Mouse (Mus musculus) limb, embryonic 15.5 days (tissue): Measurements from ENCODE around the gene Tmem97. TPM values are rescaled to one million over a fixed set of nuclear protein-coding genes. Genes with fewer than 3 reads are reported as not detected.

ENCODE experiments used
- ATAC-seq: fragments of 200-750 bp; cut with Nextera tagmentation; 2 replicates; pipeline ENCODE4 v1.8.0; 2017; ENCODE audit warnings: low read depth, moderate TSS enrichment; ENCODE audit not compliant: insufficient number of reproducible peaks, low FRiP score, low TSS enrichment
- H3K27ac ChIP-seq: fragments of 300-500 bp; sonication (generic); 2 replicates; pipeline ENCODE4 v1.5.1; 2015; ENCODE audit warnings: moderate library complexity, mild to moderate bottlenecking, inconsistent platforms
- H3K27me3 ChIP-seq: fragments of 300-500 bp; sonication (generic); 2 replicates; pipeline ENCODE4 v1.6.1; 2015; ENCODE audit warnings: inconsistent platforms
- H3K36me3 ChIP-seq: fragments of 300-500 bp; sonication (generic); 2 replicates; pipeline ENCODE4 v1.6.1; 2015; ENCODE audit warnings: inconsistent platforms
- H3K4me1 ChIP-seq: fragments of 300-500 bp; sonication (generic); 2 replicates; pipeline ENCODE4 v1.6.1; 2015; ENCODE audit warnings: inconsistent platforms
- H3K4me2 ChIP-seq: fragments of 300-500 bp; sonication (generic); 2 replicates; pipeline ENCODE4 v1.6.1; 2015; ENCODE audit warnings: mild to moderate bottlenecking, inconsistent platforms
- H3K4me3 ChIP-seq: fragments of 300-500 bp; sonication (generic); 2 replicates; pipeline ENCODE4 v1.5.1; 2015; ENCODE audit warnings: mild to moderate bottlenecking, inconsistent platforms
- H3K9ac ChIP-seq: fragments of 300-500 bp; sonication (generic); 2 replicates; pipeline ENCODE4 v1.6.1; 2015; ENCODE audit warnings: inconsistent platforms
- H3K9me3 ChIP-seq: fragments of 300-500 bp; sonication (generic); 2 replicates; pipeline ENCODE4 v1.6.1; 2016; ENCODE audit warnings: inconsistent platforms
- WGBS: fragments of 180-500 bp; shearing (Covaris S2); methylation state at CpG from one replicate; pipeline ENCODE4 v1.1.7; 2015; 5-methylcytosine and 5-hydroxymethylcytosine counted together
- polyA plus RNA-seq: library from polyadenylated mRNA; unstranded; fragments of >200 nt; fragmentation: Nextera tagmentation; extraction: Ambion mirVana; gene quantifications from 2 replicates; pipeline ENCODE4 v1.2.1, GENCODE M21; 2015

The Tmem97 gene
- polyA plus RNA-seq, 1 experiment from 2014 or later: 89.3 TPM

DNA sequence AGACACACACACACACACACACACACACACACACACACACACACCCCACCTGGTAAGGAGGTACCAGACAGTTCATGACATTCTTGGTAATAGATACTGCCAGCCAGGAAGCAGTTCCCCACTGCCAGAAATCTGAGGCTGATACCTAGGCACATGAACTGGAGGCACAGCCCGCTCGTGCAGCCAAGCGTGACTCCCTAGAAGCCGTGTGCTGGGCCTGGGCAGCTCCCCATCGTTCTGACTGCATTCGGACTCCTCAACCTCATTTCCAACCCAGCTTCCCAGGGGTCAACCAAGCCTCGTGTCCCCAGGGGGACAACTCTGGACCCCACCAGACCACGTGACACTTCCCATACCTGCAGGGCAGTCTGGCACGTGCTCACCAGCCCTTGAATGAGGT lies 21.9 kb downstream of the Tmem97 start:
- H3K27ac ChIP-seq: no peak overlapping the region
- no peaks in the 10 kb centered on the region for H3K27me3 ChIP-seq
- 83% methylated on average over 9 of the region's 9 CpGs for WGBS
- peaks cover 83% of the 10 kb centered on the region for H3K36me3 ChIP-seq
- H3K9ac ChIP-seq: no peak overlapping the region
- ATAC-seq: no peak
- no peak overlapping the region for H3K4me2 ChIP-seq
- no peak overlapping the region for H3K4me3 ChIP-seq
- H3K9me3 ChIP-seq: no peaks in the 10 kb centered on the region
- 0 out of 2 replicates have a peak, but pooled peaks cover 7% of the 10 kb centered on the region for H3K4me1 ChIP-seq

DNA sequence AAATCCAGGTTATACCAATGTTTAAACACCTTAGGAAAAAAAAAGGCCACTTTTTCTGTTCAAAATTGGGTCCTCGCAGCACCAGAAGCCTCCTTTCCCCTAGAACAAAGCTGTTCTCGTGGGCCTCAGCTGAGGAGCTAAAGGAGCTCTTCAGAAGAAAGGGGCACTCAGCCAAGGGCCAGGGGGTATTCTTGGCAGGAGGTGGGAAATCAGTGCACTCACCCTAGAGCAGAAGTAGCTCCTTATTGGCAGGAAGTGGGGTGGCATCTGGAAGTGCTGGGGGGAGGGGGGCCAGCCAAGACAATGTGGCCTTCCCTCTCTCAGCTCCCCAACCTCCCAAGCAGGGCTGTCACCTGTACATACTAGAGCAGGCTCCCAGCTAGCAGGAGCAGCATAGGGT lies 25.7 kb downstream of the Tmem97 start:
- 0 out of 2 replicates have a peak, but pooled peaks cover 4% of the 10 kb centered on the region for H3K4me1 ChIP-seq
- no peak for ATAC-seq
- H3K27ac ChIP-seq: no peak overlapping the region
- H3K4me2 ChIP-seq: no peak overlapping the region
- no peak overlapping the region for H3K9ac ChIP-seq
- peaks cover 98% of the 10 kb centered on the region for H3K36me3 ChIP-seq
- no peak overlapping the region for H3K4me3 ChIP-seq
- 76% methylated on average over 2 of the region's 2 CpGs for WGBS
- H3K9me3 ChIP-seq: no peaks in the 10 kb centered on the region
- no peaks in the 10 kb centered on the region for H3K27me3 ChIP-seq

DNA sequence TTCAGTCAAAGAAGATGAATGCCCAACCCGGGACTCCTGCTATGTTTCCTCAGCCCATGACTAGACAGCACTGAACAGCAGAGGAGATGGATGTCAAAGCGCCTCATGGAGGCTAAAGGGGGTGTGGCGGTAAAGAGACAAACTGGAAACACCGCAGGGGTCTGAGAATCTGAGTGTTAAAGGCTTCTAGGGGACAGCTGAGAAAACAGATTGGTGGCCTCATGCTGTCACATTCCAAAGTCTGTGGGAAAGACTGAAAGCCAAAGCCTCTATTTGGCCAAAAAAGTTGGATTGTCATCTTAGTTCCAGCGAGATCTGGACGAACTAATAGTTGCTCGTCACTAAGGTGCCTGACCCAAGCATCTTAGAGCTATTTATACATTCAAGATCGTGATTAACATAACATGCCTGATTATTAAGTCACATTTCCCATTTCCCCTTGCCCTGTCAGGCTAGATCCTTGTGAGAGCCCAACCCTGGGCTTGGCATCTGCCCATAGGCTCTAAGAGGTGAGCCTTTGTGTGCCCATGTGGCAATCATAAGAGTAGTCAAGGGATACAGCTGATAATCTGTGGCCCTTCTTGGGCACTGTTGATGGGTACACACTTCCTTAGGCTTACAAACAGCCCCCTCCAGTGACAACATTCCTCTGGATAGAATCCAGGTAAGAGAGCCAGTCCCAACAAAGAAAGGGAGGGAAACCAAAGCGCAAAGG lies 27.2 kb downstream of the Tmem97 start:
- Histone ChIP-seq H3K4me3 (no peak overlapping the region), H3K27ac (no peak overlapping the region), H3K27me3 (no peaks in the 10 kb centered on the region), H3K9me3 (no peaks in the 10 kb centered on the region), H3K4me1 (0 out of 2 replicates have a peak, but pooled peaks cover 4% of the 10 kb centered on the region), H3K36me3 (peaks cover 100% of the 10 kb centered on the region), H3K4me2 (no peak overlapping the region), H3K9ac (no peak overlapping the region)
- ATAC-seq: no peak
- 86% methylated on average over 9 of the region's 9 CpGs for WGBS

DNA sequence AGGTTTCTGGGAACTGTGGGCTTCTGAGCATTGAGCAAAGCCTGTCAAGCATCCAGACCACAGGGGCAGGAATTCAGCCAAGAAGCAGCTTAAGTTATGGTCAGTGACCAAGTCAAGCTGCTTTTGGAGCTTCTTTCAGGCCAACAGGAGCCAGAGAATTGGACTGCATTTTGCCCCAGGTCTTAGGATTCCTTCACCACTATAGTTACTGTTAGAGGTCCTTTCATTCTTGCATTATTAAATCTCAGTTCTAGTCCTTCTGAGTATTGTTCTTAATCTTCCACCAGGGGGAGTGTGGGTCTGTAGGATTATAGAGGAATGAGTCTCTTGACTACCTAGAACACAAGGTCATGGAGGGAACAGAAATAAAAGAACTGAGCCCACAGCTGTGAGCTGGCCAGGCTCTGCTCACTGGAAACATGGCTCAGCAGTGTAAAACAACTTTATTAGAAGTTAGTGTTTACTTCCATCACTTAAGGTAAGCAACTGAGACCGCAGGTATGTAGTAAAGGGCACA lies 28.0 kb downstream of the Tmem97 start:
- WGBS: 96% methylated on average over 1 of the region's 1 CpGs
- Histone ChIP-seq H3K9me3 (no peaks in the 10 kb centered on the region), H3K4me2 (no peak overlapping the region), H3K4me3 (no peak overlapping the region), H3K27me3 (no peaks in the 10 kb centered on the region), H3K4me1 (0 out of 2 replicates have a peak, but pooled peaks cover 4% of the 10 kb centered on the region), H3K27ac (no peak overlapping the region), H3K36me3 (peaks cover 100% of the 10 kb centered on the region), H3K9ac (no peak overlapping the region)
- no peak for ATAC-seq

DNA sequence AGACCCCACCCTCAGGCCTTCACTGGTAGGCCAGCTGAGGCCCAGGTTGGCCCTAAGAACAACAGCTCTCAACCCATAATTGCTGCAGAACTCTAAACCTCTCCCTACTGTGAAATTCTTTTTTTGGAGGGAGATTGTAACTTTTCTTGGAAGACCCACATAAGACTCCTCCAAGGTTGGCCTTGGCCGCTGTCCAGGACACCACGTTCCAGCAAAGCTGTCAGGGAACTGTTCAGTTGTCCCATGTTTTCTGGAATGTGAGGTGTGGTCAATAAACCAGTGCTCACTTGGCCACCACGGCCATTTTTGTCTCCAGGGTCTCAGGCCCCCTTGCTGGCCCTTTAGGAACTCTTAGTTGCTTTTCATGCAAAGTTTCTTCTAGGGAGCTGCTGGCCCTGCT lies 28.7 kb downstream of the Tmem97 start:
- peaks cover 96% of the 10 kb centered on the region for H3K36me3 ChIP-seq
- 88% methylated on average over 3 of the region's 3 CpGs for WGBS

DNA sequence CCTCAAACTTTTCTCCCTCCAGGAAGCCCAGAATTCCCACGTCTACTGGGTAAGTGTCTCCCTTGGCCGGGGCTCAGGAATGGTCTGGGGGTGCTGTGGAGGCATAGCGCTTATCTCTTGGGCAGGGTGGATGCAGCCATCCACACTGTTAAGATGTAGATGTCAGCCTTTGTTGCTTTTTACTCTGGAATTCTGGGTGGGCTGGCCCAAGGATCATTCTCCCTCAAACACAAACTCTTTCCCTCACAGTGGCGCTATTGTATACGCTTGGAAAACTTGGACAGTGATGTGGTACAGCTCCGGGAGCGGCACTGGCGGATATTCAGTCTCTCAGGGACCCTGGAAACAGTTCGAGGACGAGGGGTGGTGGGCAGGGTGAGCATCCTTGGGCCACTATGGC lies 31.6 kb downstream of the Tmem97 start:
- Histone ChIP-seq H3K4me2 (no peak overlapping the region), H3K27ac (no peak overlapping the region), H3K27me3 (no peaks in the 10 kb centered on the region), H3K9me3 (no peaks in the 10 kb centered on the region), H3K9ac (no peak overlapping the region), H3K36me3 (peaks cover 95% of the 10 kb centered on the region), H3K4me1 (no peaks in the 10 kb centered on the region), H3K4me3 (no peak overlapping the region)
- 94% methylated on average over 10 of the region's 10 CpGs for WGBS
- no peak for ATAC-seq

More for the DNA sequence above, 28.7 kb downstream of the Tmem97 start:
- Histone ChIP-seq H3K9me3 (no peaks in the 10 kb centered on the region), H3K27me3 (no peaks in the 10 kb centered on the region), H3K27ac (no peak overlapping the region), H3K4me1 (0 out of 2 replicates have a peak, but pooled peaks cover 4% of the 10 kb centered on the region), H3K9ac (no peak overlapping the region), H3K4me2 (no peak overlapping the region), H3K4me3 (no peak overlapping the region)
- 0 out of 2 replicates have a peak, but pooled peaks have one; percentile 1 for ATAC-seq

DNA sequence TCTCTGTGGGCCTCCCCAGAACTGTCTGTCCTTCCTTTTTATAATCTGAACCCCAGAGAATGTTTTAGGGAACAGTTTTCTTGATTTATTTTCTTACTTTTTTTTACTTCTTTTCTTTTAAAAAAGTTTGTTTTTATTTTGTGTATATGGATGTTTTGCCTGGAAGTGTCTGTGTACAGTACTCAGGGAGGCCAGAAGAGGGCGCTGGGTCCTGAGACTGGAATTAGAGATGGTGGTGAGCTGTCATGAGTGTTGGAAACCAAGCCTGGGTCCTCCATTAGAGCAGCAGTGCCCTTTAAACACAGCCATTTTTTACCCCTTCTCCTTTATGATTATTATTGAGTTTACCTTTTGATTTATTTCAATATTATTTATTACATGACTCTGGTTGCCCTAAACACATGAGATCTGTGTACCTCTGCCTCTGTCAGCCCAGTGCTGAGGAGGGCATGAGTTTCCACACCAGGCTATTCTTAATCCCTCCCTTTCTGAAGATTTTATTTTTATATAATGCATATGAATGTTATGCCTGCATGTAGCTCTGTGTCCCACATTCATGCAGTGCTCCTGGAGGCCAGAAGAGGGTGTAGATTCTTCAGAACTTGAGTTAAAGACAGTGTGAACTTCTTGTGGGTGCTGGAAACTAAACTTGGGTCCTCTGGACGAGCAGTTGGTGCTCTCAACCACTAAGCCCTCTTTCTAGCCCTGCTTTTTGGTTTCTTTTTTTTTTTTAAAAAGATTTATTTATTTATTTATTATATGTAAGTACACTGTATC lies 34.8 kb downstream of the Tmem97 start:
- no peaks in the 10 kb centered on the region for H3K27me3 ChIP-seq
- no peak overlapping the region for H3K4me3 ChIP-seq
- no peak overlapping the region for H3K9ac ChIP-seq
- H3K27ac ChIP-seq: no peak overlapping the region
- H3K4me2 ChIP-seq: no peak overlapping the region
- H3K4me1 ChIP-seq: peaks cover 18% of the 10 kb centered on the region
- no peaks in the 10 kb centered on the region for H3K9me3 ChIP-seq
- WGBS: 74% methylated on average over 2 of the region's 2 CpGs
- ATAC-seq: no peak
- peaks cover 65% of the 10 kb centered on the region for H3K36me3 ChIP-seq

DNA sequence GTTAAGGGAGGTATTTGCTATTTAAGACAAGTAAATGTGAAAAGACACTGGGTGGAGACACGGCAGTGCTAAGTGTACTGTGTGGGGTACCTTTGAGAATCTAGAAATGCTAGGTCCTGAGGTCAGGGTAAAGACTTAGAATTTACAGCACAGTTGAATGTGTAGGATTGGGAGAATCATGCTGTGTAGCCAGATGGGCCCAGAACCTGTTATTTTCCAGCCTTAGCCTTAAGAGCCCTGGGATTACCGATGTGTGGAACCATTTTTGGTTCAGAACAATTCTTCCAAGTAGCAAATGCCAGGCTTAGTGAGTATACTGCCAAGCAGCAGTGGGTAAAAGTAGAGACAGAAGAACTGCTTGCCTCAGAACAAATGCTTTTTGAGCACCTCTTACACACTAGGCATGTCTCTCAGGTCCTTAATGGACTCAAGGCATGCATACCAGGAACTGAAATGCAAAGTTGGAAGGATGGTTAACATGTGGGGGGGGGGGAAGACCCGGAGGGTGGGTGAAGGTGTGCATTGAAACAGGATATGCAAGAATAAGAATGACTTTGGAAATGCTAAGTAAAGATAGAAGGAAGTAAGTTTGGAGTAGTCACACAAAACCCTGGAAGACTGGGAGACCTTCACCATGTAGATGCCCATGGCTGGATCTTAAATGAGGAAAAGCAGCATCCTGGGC lies 37.3 kb downstream of the Tmem97 start:
- H3K27ac ChIP-seq: no peak overlapping the region
- WGBS: 71% methylated on average over 3 of the region's 3 CpGs

DNA sequence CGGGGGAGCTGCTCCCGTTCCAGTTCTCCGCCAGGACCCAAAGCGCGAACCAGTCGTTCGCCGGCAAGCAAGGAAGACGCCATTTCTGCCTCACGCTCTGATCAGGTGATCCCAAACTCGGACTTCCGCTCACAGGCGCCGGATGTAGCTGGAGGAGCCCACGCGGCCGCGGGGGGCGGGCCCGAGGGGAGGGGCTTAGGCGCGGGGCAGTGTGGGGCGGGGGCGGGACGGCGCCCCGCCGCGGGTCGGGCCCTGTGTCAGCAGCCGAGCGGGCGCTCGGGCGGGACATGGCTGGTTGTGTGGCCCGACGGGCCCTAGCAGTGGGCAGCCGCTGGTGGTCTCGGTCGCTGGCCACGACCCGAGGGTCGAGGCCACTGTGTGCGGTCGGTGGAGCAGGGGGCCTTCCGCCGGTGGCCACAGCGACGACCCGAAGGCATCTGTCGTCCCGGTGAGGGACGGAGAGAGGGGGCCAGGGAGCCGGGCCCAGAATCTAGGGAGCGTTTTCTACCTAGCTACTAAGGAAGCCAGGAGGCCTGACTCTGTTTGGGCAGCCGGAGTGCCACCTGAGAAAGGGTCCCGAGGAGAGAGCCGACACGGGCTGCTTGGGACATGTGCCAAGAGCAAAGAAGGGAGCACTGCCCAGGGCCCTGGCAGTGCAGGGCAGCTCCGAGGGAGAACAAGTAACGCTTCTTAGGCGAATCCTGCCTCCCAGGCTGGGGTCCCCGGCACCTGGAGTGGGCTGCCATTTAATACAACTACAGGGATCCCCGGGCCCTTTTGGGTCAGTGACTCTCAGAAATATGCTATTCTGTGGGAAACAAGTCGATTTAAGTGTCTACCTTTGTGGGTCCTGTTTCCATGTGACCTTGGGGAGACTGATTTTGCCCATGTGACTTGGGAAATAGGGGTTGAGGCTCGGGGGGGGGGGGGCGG lies 38.3 kb downstream of the Tmem97 start, which contains the start of the genes Tmem199 and Poldip2:
TSS of gene Tmem199 (minus strand) at position 148 of the 933 bp plus-strand sequence.
TSS of gene Poldip2 (plus strand) at position 169 of the 933 bp plus-strand sequence.
- under 1% methylated on average over 66 of the region's 67 CpGs for WGBS
- Histone ChIP-seq H3K9me3 (no peaks in the 10 kb centered on the region), H3K36me3 (peaks cover 47% of the 10 kb centered on the region), H3K27me3 (no peaks in the 10 kb centered on the region), H3K4me1 (peaks cover 18% of the 10 kb centered on the region), H3K4me2 (peak within 1 kb of the TSS; percentile 87), H3K4me3 (peak within 1 kb of the TSS; percentile 96), H3K9ac (peak within 1 kb of the TSS; percentile 94), H3K27ac (peak within 1 kb of the TSS; percentile 87)
- peak; percentile 95 for ATAC-seq

More for the DNA sequence above, 37.3 kb downstream of the Tmem97 start:
- Histone ChIP-seq H3K4me1 (peaks cover 18% of the 10 kb centered on the region), H3K9me3 (no peaks in the 10 kb centered on the region), H3K9ac (peak overlapping the region; percentile 94), H3K4me3 (peak overlapping the region; percentile 96), H3K27me3 (no peaks in the 10 kb centered on the region), H3K4me2 (peak overlapping the region; percentile 87), H3K36me3 (peaks cover 47% of the 10 kb centered on the region)
- no peak for ATAC-seq

DNA sequence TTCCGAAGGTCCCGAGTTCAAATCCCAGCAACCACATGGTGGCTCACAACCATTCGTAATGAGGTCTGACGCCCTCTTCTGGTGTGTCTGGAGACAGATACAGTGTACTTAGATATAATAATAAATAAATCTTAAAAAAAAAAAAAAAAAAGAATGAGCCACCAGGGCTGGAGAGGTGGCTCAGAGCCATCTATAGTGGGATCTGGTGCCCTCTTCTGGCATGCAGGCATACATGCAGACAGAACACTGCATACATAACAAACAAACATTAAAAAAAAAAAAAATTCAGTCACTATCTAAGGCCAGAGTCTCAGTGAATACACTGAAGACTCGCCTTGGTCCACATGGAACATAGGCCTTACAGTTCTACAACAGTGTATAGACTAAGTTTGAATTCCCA lies 41.4 kb downstream of the Tmem97 start:
- Histone ChIP-seq H3K27ac (no peak overlapping the region), H3K4me3 (no peak overlapping the region), H3K27me3 (no peaks in the 10 kb centered on the region), H3K9me3 (no peaks in the 10 kb centered on the region), H3K4me2 (no peak overlapping the region), H3K4me1 (peaks cover 18% of the 10 kb centered on the region), H3K9ac (no peak overlapping the region), H3K36me3 (peaks cover 33% of the 10 kb centered on the region)
- WGBS: 81% methylated on average over 5 of the region's 5 CpGs
- ATAC-seq: no peak

DNA sequence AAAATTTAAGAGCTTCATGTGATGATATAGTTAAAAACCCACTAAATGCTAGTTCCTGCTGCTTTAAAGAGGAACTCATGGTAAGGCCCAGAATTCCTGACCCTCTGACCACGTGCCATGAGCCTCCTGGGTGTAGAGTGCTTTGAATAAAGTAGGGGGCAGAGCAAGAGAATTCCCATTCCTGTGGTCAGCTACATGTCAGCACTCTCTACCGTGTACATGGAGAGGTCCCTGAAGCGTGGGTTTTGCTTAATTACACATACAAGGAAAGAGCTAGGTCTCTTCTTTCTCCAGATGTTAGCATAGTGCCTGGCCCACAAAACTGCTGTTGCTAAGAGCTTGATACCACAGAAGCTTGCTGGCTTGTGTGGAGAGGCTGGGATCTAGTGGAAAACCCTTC lies 45.1 kb downstream of the Tmem97 start:
- Histone ChIP-seq H3K36me3 (peaks cover 29% of the 10 kb centered on the region), H3K9ac (no peak overlapping the region), H3K4me2 (no peak overlapping the region), H3K27me3 (peaks cover 10% of the 10 kb centered on the region; the same call in 1 of the 2 replicates), H3K9me3 (no peaks in the 10 kb centered on the region), H3K27ac (no peak overlapping the region), H3K4me1 (no peaks in the 10 kb centered on the region), H3K4me3 (no peak overlapping the region)
- 75% methylated on average over 3 of the region's 3 CpGs for WGBS
- no peak for ATAC-seq
